Mouse (Mus musculus): Measurements from ENCODE around the gene Ciz1. TPM values are rescaled to one million over a fixed set of nuclear protein-coding genes. Genes with fewer than 3 reads are reported as not detected.
"Not testable (repeated sequence)": the region's sequence is repeated elsewhere in the genome, so short reads cannot be mapped to it uniquely, and the experiment has no call there.

Gene Ciz1
- total and polyA plus RNA-seq, 2 experiments from 2014 or later: 40.3 to 103 TPM

GRCm38 (mm10) chr2:32361437-32361836 is 9.3 kb downstream of the Ciz1 start:
- DNase-seq (ENCODE audit: low spot score) (peak; percentile 69), ATAC-seq (peak; percentile 50)
- H3K9me3 ChIP-seq (ENCODE audit: low read length): no peaks in the 10 kb centered on the region
- TF ChIP-seq CTCF (IDR thresholded peaks at IDR 0.05; ENCODE audit: low read depth): peak; percentile 61
- H3K4me2 ChIP-seq (ENCODE audit: low read depth, low read length): peak overlapping the region; percentile 69
- no peaks in the 10 kb centered on the region for H3K36me3 ChIP-seq (ENCODE audit: insufficient read depth, low read length)
- H3K27me3 ChIP-seq (ENCODE audit: insufficient read depth, low read length): peaks cover 5% of the 10 kb centered on the region; the same call in 1 of the 2 replicates
- H3K9ac ChIP-seq (replicated peaks; ENCODE audit: low read length): 0 out of 2 replicates have a peak overlapping the region, but pooled peaks have one; percentile 13
- peak overlapping the region; percentile 35 for H3K4me3 ChIP-seq (ENCODE audit: low read length)
- H3K4me1 ChIP-seq (ENCODE audit: insufficient read depth, low read length): peaks cover 8% of the 10 kb centered on the region
- H3K27ac ChIP-seq: no peak overlapping the region
- WGBS: 3% methylated on average over 24 of the region's 24 CpGs

- H3K4me2 ChIP-seq (ENCODE audit: low read depth, low read length): peak overlapping the region; percentile 81
- not testable (repeated sequence) for DNase-seq (ENCODE audit: low spot score); H3K4me1 ChIP-seq (ENCODE audit: insufficient read depth, low read length); H3K36me3 ChIP-seq (ENCODE audit: insufficient read depth, low read length); H3K9me3 ChIP-seq (ENCODE audit: low read length); H3K27me3 ChIP-seq (ENCODE audit: insufficient read depth, low read length); ATAC-seq
- H3K27ac ChIP-seq: peak overlapping the region; percentile 88; the same call in 1 of the 2 replicates
- peak overlapping the region; percentile 83 for H3K4me3 ChIP-seq (ENCODE audit: low read length)
- peak overlapping the region; percentile 82 for H3K9ac ChIP-seq (replicated peaks; ENCODE audit: low read length)
- 44% methylated on average over 5 of the region's 5 CpGs for WGBS
Observed at GRCm38 (mm10) chr2:32362274-32362673, 10.1 kb downstream of the Ciz1 start.

GRCm38 (mm10) chr2:32362817-32363340 is 10.8 kb downstream of the Ciz1 start:
- peak; percentile 68 for TF ChIP-seq CTCF (IDR thresholded peaks at IDR 0.05; ENCODE audit: low read depth)
- Histone ChIP-seq H3K9me3 (ENCODE audit: low read length) (no peaks in the 10 kb centered on the region), H3K36me3 (ENCODE audit: insufficient read depth, low read length) (peaks cover 11% of the 10 kb centered on the region; the same call in 1 of the 2 replicates), H3K27ac (peak overlapping the region; percentile 88), H3K4me1 (ENCODE audit: insufficient read depth, low read length) (peaks cover 8% of the 10 kb centered on the region), H3K4me2 (ENCODE audit: low read depth, low read length) (peak overlapping the region; percentile 81), H3K4me3 (ENCODE audit: low read length) (peak overlapping the region; percentile 83), H3K27me3 (ENCODE audit: insufficient read depth, low read length) (peaks cover 5% of the 10 kb centered on the region; the same call in 1 of the 2 replicates), H3K9ac (replicated peaks; ENCODE audit: low read length) (peak overlapping the region; percentile 82)
- ATAC-seq (peak; percentile 87), DNase-seq (ENCODE audit: low spot score) (peak; percentile 93)
- WGBS: under 1% methylated on average over 52 of the region's 53 CpGs

- Histone ChIP-seq H3K4me3 (ENCODE audit: low read length) (peak overlapping the region; percentile 83), H3K4me2 (ENCODE audit: low read depth, low read length) (peak overlapping the region; percentile 81), H3K9ac (replicated peaks; ENCODE audit: low read length) (peak overlapping the region; percentile 82), H3K27ac (peak overlapping the region; percentile 88), H3K27me3 (ENCODE audit: insufficient read depth, low read length) (peaks cover 5% of the 10 kb centered on the region; the same call in 1 of the 2 replicates), H3K36me3 (ENCODE audit: insufficient read depth, low read length) (peaks cover 15% of the 10 kb centered on the region; the same call in 1 of the 2 replicates), H3K9me3 (ENCODE audit: low read length) (no peaks in the 10 kb centered on the region), H3K4me1 (ENCODE audit: insufficient read depth, low read length) (peaks cover 8% of the 10 kb centered on the region)
- ATAC-seq: peak; percentile 13
- no peak for TF ChIP-seq CTCF (IDR thresholded peaks at IDR 0.05; ENCODE audit: low read depth)
- no peak for DNase-seq (ENCODE audit: low spot score)
- 10% methylated on average over 19 of the region's 19 CpGs for whole genome bisulfite sequencing
Observed at GRCm38 (mm10) chr2:32363376-32364106, 11.4 kb downstream of the Ciz1 start.

- Histone ChIP-seq H3K4me1 (ENCODE audit: insufficient read depth, low read length) (peaks cover 8% of the 10 kb centered on the region), H3K36me3 (ENCODE audit: insufficient read depth, low read length) (peaks cover 16% of the 10 kb centered on the region), H3K4me2 (ENCODE audit: low read depth, low read length) (peak overlapping the region; percentile 81), H3K27me3 (ENCODE audit: insufficient read depth, low read length) (peaks cover 5% of the 10 kb centered on the region; the same call in 1 of the 2 replicates), H3K9ac (replicated peaks; ENCODE audit: low read length) (peak overlapping the region; percentile 82), H3K4me3 (ENCODE audit: low read length) (peak overlapping the region; percentile 83), H3K27ac (peak overlapping the region; percentile 88; the same call in 1 of the 2 replicates), H3K9me3 (ENCODE audit: low read length) (no peaks in the 10 kb centered on the region)
- no peak for ATAC-seq
- TF ChIP-seq CTCF (IDR thresholded peaks at IDR 0.05; ENCODE audit: low read depth): no peak
- DNase-seq (ENCODE audit: low spot score): no peak
- WGBS: 83% methylated on average over 8 of the region's 8 CpGs
Observed at GRCm38 (mm10) chr2:32364121-32364520, 12.0 kb downstream of the Ciz1 start.

GRCm38 (mm10) chr2:32367315-32367714 is 15.2 kb downstream of the Ciz1 start:
- H3K4me1 ChIP-seq (ENCODE audit: insufficient read depth, low read length): peaks cover 8% of the 10 kb centered on the region
- DNase-seq (ENCODE audit: low spot score) (no peak), ATAC-seq (no peak)
- no peak overlapping the region for H3K27ac ChIP-seq
- peaks cover 40% of the 10 kb centered on the region for H3K36me3 ChIP-seq (ENCODE audit: insufficient read depth, low read length)
- H3K9me3 ChIP-seq (ENCODE audit: low read length): no peaks in the 10 kb centered on the region
- H3K9ac ChIP-seq (replicated peaks; ENCODE audit: low read length): no peak overlapping the region
- H3K4me2 ChIP-seq (ENCODE audit: low read depth, low read length): no peak overlapping the region
- H3K27me3 ChIP-seq (ENCODE audit: insufficient read depth, low read length): no peaks in the 10 kb centered on the region
- TF ChIP-seq CTCF (IDR thresholded peaks at IDR 0.05; ENCODE audit: low read depth): no peak
- no peak overlapping the region for H3K4me3 ChIP-seq (ENCODE audit: low read length)
- 96% methylated on average over 5 of the region's 5 CpGs for WGBS

All from hindbrain, postnatal 0 days (tissue).